Mouse (Mus musculus) limb, embryonic 13.5 days (tissue): ENCODE measurements around the gene Dnah11. TPM values are rescaled to one million over a fixed set of nuclear protein-coding genes. Genes with fewer than 3 reads are reported as not detected.

Experiments
- ATAC-seq: fragments of 200-750 bp; cut with Nextera tagmentation; 2 replicates; pipeline ENCODE4 v1.8.0; 2017; ENCODE audit warnings: low read depth, moderate number of reproducible peaks, moderate TSS enrichment; ENCODE audit not compliant: low FRiP score
- H3K27ac ChIP-seq: fragments of 300-500 bp; sonication (generic); 2 replicates; pipeline ENCODE4 v1.5.1; 2015; ENCODE audit warnings: inconsistent platforms, mild to moderate bottlenecking, moderate library complexity
- H3K27me3 ChIP-seq: fragments of 300-500 bp; sonication (generic); 2 replicates; pipeline ENCODE4 v1.6.1; 2015; ENCODE audit warnings: mild to moderate bottlenecking, inconsistent platforms
- H3K36me3 ChIP-seq: fragments of 300-500 bp; sonication (generic); 2 replicates; pipeline ENCODE4 v1.6.1; 2015; ENCODE audit warnings: inconsistent platforms, mild to moderate bottlenecking, moderate library complexity
- H3K4me1 ChIP-seq: fragments of 300-500 bp; sonication (generic); 2 replicates; pipeline ENCODE4 v1.6.1; 2015; ENCODE audit warnings: inconsistent platforms
- H3K4me2 ChIP-seq: fragments of 300-500 bp; sonication (generic); replicated peaks from 2 replicates; pipeline ENCODE4 v1.6.1; 2015; ENCODE audit warnings: inconsistent platforms, mild to moderate bottlenecking, moderate library complexity
- H3K4me3 ChIP-seq: fragments of 300-500 bp; sonication (generic); 2 replicates; pipeline ENCODE4 v1.5.1; 2015; ENCODE audit warnings: moderate library complexity, mild to moderate bottlenecking, inconsistent platforms
- H3K9ac ChIP-seq: fragments of 300-500 bp; sonication (generic); 2 replicates; pipeline ENCODE4 v1.6.1; 2015; ENCODE audit warnings: mild to moderate bottlenecking, inconsistent platforms
- H3K9me3 ChIP-seq: fragments of 300-500 bp; sonication (generic); 2 replicates; pipeline ENCODE4 v1.6.1; 2016; ENCODE audit warnings: inconsistent platforms
- WGBS: fragments of 180-500 bp; shearing (Covaris S2); methylation state at CpG from one replicate; pipeline ENCODE4 v1.1.7; 2015; 5-methylcytosine and 5-hydroxymethylcytosine counted together
- polyA plus RNA-seq: library from polyadenylated mRNA; unstranded; fragments of >200 nt; fragmentation: Nextera tagmentation; extraction: Ambion mirVana; gene quantifications from 2 replicates; pipeline ENCODE4 v1.2.1, GENCODE M21; 2015

Gene Dnah11
- polyA plus RNA-seq: 0.11 TPM in 2 replicates

DNA sequence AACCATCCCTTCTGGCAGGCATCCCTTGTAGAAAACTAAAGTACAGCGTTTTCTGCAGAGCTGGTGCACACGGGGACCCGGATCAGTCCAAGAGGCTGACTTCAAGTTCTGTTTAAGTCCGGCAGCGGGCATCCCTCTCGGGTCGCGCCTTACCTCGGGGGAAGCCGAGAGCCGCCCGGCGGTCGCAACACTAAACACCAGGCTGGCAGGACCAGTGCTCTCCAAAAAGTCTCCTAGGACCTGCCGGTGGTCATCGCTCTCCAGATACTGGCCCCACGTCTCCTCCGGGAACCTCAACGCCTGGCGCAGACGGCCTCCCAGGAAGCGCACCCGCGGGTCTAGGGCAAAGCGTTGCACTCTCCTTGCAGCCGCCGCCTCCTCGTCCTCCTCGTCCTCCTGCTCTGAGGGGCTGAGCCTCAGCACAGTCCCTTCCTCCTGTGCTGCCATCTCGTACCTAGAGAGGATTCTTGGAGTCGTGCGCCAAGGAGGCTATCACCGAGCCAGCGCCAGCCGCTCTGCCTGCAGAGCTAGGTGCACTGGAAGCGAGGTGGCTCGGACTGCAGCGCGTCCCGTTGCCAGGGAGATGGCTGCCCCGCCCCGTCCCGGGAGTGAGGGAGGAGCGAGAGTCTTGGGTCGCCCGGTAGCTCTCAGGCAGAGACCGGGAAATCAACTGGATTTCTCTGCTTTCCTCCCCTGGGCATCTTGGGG, at the start of gene Dnah11:
Gene Dnah11, minus strand, starts transcription at position 658 of the 708 bp plus-strand sequence.
- Histone ChIP-seq H3K9me3 (no peaks in the 10 kb centered on the region), H3K4me3 (peak within 1 kb of the TSS; percentile 56), H3K27ac (no peak within 1 kb of the TSS), H3K4me2 (peak within 1 kb of the TSS; percentile 97), H3K36me3 (no peaks in the 10 kb centered on the region), H3K4me1 (0 out of 2 replicates have a peak, but pooled peaks cover 11% of the 10 kb centered on the region), H3K9ac (peak within 1 kb of the TSS; percentile 53), H3K27me3 (peaks cover 43% of the 10 kb centered on the region)
- WGBS: under 1% methylated on average over 47 of the region's 47 CpGs
- peak; percentile 97 for ATAC-seq

GRCm38 (mm10) chr12:118221182-118221581, 22.3 kb upstream of the Dnah11 start:
- Histone ChIP-seq H3K4me3 (no peak overlapping the region), H3K4me1 (no peaks in the 10 kb centered on the region), H3K27me3 (no peaks in the 10 kb centered on the region), H3K4me2 (no peak overlapping the region), H3K36me3 (no peaks in the 10 kb centered on the region), H3K9ac (no peak overlapping the region), H3K27ac (no peak overlapping the region), H3K9me3 (no peaks in the 10 kb centered on the region)
- ATAC-seq: no peak
- 41% methylated on average over 3 of the region's 3 CpGs for WGBS

DNA sequence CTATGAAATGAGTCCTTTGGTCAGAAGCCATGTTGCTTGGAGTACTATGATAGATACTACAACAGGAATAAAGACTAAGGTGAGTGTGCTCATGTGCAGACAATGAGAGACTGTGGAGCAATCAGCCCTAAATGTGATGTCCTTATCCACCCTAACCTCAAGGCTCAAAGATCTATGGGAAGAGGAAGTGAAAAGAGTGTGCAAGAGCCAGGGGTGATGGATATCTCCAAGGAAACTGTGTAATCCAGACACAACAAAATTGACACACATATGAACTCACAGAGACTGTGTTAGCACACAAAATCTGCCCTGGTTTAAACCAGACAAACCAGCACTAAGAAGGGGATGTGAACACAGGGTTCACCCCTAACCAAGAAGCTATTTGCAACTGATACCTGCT, 21.2 kb upstream of the Dnah11 start:
- H3K27me3 ChIP-seq: no peaks in the 10 kb centered on the region
- H3K9ac ChIP-seq: no peak overlapping the region
- no peak overlapping the region for H3K27ac ChIP-seq
- H3K9me3 ChIP-seq: no peaks in the 10 kb centered on the region
- no peaks in the 10 kb centered on the region for H3K36me3 ChIP-seq
- no peak overlapping the region for H3K4me2 ChIP-seq
- ATAC-seq: no peak
- H3K4me1 ChIP-seq: no peaks in the 10 kb centered on the region
- H3K4me3 ChIP-seq: no peak overlapping the region

- no peak overlapping the region for H3K4me3 ChIP-seq
- no peaks in the 10 kb centered on the region for H3K9me3 ChIP-seq
- ATAC-seq: no peak
- no peak overlapping the region for H3K9ac ChIP-seq
- WGBS: 85% methylated on average over 2 of the region's 2 CpGs
- H3K4me1 ChIP-seq: no peaks in the 10 kb centered on the region
- H3K36me3 ChIP-seq: no peaks in the 10 kb centered on the region
- H3K27me3 ChIP-seq: no peaks in the 10 kb centered on the region
- H3K27ac ChIP-seq: no peak overlapping the region
- H3K4me2 ChIP-seq: no peak overlapping the region
These were observed 13.3 kb upstream of the Dnah11 start for GRCm38 (mm10) chr12:118212163-118212562.

DNA sequence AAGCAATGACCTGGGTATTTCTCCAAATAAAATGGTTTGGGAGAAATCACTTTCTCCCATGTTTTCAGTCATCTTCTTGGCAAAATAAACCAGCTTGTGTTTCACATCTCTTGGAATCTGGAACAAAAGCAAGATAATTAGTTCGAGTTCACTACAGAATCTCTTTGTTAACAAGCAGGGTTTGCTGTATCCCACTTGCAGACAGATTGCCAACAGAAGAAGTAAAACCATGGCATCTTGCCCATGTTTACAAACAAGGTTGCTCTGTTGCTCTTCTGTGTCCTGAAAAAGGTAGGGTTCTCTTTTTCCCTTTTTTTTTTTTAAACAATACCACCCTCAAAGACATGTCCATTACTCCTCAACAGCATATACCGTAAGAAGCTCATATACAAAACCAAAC, 2.3 kb downstream of the Dnah11 start:
- H3K4me2 ChIP-seq: no peak overlapping the region
- no peaks in the 10 kb centered on the region for H3K9me3 ChIP-seq
- no peak overlapping the region for H3K9ac ChIP-seq
- H3K27me3 ChIP-seq: peaks cover 43% of the 10 kb centered on the region
- H3K4me1 ChIP-seq: 0 out of 2 replicates have a peak, but pooled peaks cover 11% of the 10 kb centered on the region
- no peaks in the 10 kb centered on the region for H3K36me3 ChIP-seq
- no peak for ATAC-seq
- no peak overlapping the region for H3K4me3 ChIP-seq
- WGBS: 60% methylated on average over 2 of the region's 2 CpGs
- no peak overlapping the region for H3K27ac ChIP-seq

DNA sequence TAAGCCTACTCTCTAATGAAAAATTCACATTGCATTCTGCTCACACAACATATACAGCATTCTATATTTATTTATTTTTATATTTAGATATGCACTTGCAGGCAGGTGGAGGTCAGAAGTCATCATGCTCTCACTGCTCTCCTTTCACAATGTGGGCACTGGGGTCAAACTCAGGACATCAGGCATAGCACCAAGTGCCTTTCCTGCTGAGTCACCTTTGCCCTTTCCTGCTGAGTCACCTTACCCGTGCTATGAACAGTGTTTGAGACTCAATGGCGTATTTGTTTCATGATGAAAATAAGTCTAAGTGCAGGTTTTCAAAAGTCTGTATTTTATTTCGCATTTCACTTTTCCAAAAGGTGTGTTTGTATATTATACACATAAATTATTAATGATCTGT, 9.3 kb downstream of the Dnah11 start:
- 87% methylated on average over 3 of the region's 3 CpGs for WGBS
- peaks cover 3% of the 10 kb centered on the region; the same call in 1 of the 2 replicates for H3K27me3 ChIP-seq
- ATAC-seq: no peak
- peaks cover 21% of the 10 kb centered on the region for H3K4me1 ChIP-seq
- H3K9me3 ChIP-seq: no peaks in the 10 kb centered on the region
- H3K9ac ChIP-seq: no peak overlapping the region
- H3K27ac ChIP-seq: no peak overlapping the region
- H3K4me2 ChIP-seq: no peak overlapping the region
- no peak overlapping the region for H3K4me3 ChIP-seq
- no peaks in the 10 kb centered on the region for H3K36me3 ChIP-seq

- H3K9me3 ChIP-seq: no peaks in the 10 kb centered on the region
- no peak overlapping the region for H3K4me2 ChIP-seq
- H3K27ac ChIP-seq: no peak overlapping the region
- WGBS: 64% methylated on average over 2 of the region's 2 CpGs
- ATAC-seq: no peak
- no peak overlapping the region for H3K4me3 ChIP-seq
- H3K27me3 ChIP-seq: peaks cover 3% of the 10 kb centered on the region; the same call in 1 of the 2 replicates
- no peaks in the 10 kb centered on the region for H3K36me3 ChIP-seq
- no peak overlapping the region for H3K9ac ChIP-seq
- peaks cover 17% of the 10 kb centered on the region for H3K4me1 ChIP-seq
These were observed 11.2 kb downstream of the Dnah11 start for GRCm38 (mm10) chr12:118187663-118188062.

- Histone ChIP-seq H3K36me3 (no peaks in the 10 kb centered on the region), H3K4me1 (peaks cover 17% of the 10 kb centered on the region), H3K27ac (no peak overlapping the region), H3K4me2 (no peak overlapping the region), H3K9me3 (no peaks in the 10 kb centered on the region), H3K27me3 (peaks cover 3% of the 10 kb centered on the region; the same call in 1 of the 2 replicates), H3K4me3 (no peak overlapping the region), H3K9ac (no peak overlapping the region)
- peak; percentile 57 for ATAC-seq
- 8% methylated on average over 4 of the region's 4 CpGs for WGBS
These were observed 11.9 kb downstream of the Dnah11 start for GRCm38 (mm10) chr12:118186881-118187489.

- ATAC-seq: peak; percentile 34; the same call in 1 of the 2 replicates
- Histone ChIP-seq H3K9ac (no peak overlapping the region), H3K4me2 (no peak overlapping the region), H3K4me3 (no peak overlapping the region), H3K9me3 (no peaks in the 10 kb centered on the region), H3K36me3 (no peaks in the 10 kb centered on the region), H3K27ac (no peak overlapping the region), H3K27me3 (peaks cover 3% of the 10 kb centered on the region; the same call in 1 of the 2 replicates), H3K4me1 (peaks cover 17% of the 10 kb centered on the region)
- WGBS: 17% methylated on average over 4 of the region's 4 CpGs
These were observed 12.5 kb downstream of the Dnah11 start for GRCm38 (mm10) chr12:118186120-118186880.

DNA sequence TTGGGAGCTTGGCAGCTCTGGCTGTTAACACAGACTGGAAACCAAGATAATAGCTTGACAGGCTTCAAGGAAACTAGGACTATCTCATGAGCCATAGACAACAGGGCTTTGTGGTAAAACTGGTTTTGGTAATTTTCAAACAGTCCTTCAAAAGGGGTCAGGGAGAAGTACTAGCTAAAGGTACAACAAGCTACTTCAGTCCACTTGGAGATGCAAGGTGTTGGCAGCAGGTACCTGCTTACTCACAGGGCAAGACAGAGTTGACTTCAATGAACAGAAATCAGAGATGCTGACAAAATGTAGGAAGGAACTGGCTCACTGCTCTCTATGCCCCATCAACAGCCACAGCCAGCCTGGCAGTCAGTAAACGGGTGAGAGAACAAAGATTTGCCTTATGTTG, 14.1 kb downstream of the Dnah11 start:
- Histone ChIP-seq H3K36me3 (no peaks in the 10 kb centered on the region), H3K4me1 (peaks cover 17% of the 10 kb centered on the region), H3K4me3 (no peak overlapping the region), H3K27ac (no peak overlapping the region), H3K27me3 (no peaks in the 10 kb centered on the region; the same call in 1 of the 2 replicates), H3K9ac (no peak overlapping the region), H3K9me3 (no peaks in the 10 kb centered on the region), H3K4me2 (no peak overlapping the region)
- WGBS: 53% methylated on average over 1 of the region's 1 CpGs
- ATAC-seq: no peak

DNA sequence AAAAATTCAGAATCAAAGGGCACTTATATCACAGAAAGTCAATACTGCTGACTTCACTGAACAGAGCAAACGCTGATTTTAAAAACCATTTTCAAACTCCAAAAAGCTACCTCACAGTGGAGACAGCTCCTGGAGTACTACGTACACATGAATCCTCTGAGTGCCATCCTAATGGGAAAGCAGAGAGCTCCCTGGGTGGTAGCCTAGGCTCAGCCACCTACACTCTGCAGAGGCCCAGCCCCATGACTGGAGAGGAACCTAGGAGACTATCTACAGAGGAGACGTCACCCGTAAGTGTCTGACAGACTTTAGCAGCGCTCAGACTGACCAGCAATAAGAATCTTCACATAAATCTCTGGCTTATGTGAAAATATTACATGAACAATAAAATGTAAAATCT, 21.1 kb downstream of the Dnah11 start:
- Histone ChIP-seq H3K27me3 (no peaks in the 10 kb centered on the region), H3K4me3 (no peak overlapping the region), H3K27ac (no peak overlapping the region), H3K4me1 (no peaks in the 10 kb centered on the region), H3K4me2 (no peak overlapping the region), H3K9me3 (no peaks in the 10 kb centered on the region), H3K9ac (no peak overlapping the region), H3K36me3 (no peaks in the 10 kb centered on the region)
- ATAC-seq: no peak
- 91% methylated on average over 5 of the region's 5 CpGs for WGBS

GRCm38 (mm10) chr12:118164785-118165184, 34.1 kb downstream of the Dnah11 start:
- ATAC-seq: no peak
- Histone ChIP-seq H3K27me3 (no peaks in the 10 kb centered on the region), H3K4me2 (no peak overlapping the region), H3K4me3 (no peak overlapping the region), H3K36me3 (no peaks in the 10 kb centered on the region), H3K4me1 (no peaks in the 10 kb centered on the region), H3K27ac (no peak overlapping the region), H3K9ac (no peak overlapping the region), H3K9me3 (peaks cover 9% of the 10 kb centered on the region)
- 40% methylated on average over 4 of the region's 4 CpGs for WGBS
